Mouse (Mus musculus) right cerebral cortex, postnatal 4 days (tissue): ENCODE measurements around the gene Slc7a5.

Source experiments
- DNase-seq: peaks from one replicate; pipeline ENCODE4 v3.0.0-alpha.2; 2022

The Slc7a5 gene

DNA sequence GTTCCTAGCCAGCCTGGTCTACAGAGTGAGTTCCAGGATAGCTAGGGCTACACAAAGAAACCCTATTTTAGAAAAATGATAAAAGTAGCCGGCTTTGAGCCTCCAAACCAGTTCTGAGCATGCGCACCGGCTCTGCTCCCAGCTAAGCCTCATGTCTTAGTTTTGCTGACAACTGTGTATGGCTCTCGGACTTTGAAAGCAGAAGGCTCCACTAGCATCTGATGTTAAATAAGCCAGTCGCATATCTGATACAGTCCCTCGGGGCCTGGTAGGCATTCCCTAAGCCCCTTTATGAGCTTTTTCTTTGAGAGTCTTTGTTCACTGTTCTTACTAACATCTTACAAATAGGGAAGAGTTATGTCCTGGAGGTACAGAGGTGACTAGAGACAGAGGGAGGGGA is 59.5 kb downstream of the Slc7a5 start:
- DNase-seq = no peak

DNA sequence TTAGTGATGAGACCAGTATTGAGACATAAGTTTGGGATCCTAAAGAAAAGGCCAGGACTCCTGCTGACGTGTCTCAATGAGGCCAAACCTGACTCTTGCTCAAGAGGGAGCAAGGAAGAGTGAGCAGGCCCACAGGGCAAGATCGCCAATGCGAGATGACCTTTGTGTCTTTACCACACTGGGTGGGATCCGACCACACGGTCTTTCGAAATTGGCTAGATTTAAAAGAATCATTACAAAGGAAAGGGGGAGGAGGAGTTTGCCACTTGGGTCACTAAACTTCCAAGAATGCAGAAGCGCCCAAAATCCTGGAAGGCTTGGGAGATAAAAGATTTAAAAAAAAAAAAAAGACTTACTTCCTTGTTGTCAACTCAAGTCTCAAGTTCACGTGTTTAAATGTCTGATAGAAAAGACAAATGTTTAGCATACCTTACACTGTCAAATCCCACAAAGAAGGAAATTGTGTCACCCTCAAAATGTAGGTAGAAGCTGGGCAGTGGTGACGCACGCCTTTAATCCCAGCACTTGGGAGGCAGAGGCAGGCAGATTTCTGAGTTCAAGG is 60.2 kb downstream of the Slc7a5 start:
- DNase-seq = no peak

GRCm38 (mm10) chr8:121846815-121847214 is 60.7 kb downstream of the Slc7a5 start:
- DNase-seq = no peak

GRCm38 (mm10) chr8:121844765-121845164 is 62.7 kb downstream of the Slc7a5 start:
- no peak for DNase-seq

GRCm38 (mm10) chr8:121843184-121843733 is 64.2 kb downstream of the Slc7a5 start:
- DNase-seq = no peak

DNA sequence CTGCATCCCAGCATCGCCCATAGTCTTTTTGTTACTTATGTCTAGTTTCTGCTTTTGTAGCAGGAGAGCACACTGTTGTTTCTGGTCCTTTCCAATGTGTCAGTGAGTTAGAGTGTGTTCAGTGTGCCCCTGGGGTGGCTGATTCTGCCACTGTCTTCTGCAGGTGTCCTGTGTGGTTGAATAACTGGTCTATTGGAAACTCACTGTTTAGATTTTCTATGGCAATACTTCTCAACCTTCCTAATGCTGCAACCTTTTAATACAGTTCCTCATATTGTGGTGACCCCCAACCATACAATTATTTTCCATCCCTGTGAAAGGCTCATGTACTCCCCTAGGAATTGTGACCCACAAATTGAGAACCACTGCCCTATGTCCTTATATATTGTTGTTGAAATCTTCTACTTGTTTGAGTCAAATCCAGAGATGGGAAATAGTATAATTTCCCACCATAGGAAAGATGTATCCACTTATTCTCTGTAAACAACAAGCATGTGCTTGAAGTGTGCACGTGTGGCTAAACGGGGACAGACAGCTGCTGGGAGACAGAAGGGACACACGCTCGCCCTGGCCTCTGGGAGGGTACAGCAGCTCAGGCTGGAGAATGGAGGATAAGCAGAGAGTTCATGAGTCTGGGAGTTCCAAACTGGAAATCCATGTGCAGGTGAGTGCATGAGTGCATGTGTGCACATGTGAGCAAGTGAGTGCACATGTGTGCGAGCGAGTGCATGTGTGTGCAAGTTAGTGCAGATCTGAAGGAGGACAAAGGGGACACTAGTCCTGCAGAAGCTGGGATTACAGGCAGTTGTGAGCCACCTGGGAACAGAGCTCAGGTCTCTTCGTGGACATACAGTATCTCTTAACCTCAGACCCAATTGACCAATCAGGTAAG is 65.2 kb downstream of the Slc7a5 start:
- DNase-seq = no peak

DNA sequence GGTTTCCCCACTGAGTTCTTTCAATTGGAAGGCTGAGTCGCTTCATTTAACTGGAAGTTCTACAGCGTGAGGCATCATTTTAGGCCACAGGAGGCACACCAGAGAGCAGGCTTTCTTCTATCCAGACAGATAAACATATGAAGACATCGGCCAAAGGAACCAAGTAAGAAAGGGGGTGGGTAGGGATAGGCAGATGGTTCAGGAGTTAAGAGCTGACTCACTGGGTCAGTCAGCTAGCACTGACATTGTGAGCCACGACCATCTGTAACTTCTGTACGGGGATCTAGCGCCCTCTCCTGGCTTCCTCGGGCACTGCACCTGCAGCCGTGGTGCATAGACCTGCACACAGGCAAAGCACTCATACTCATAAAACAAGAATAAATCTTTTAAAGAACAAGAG is 66.3 kb downstream of the Slc7a5 start:
- peak; percentile 84 for DNase-seq

DNA sequence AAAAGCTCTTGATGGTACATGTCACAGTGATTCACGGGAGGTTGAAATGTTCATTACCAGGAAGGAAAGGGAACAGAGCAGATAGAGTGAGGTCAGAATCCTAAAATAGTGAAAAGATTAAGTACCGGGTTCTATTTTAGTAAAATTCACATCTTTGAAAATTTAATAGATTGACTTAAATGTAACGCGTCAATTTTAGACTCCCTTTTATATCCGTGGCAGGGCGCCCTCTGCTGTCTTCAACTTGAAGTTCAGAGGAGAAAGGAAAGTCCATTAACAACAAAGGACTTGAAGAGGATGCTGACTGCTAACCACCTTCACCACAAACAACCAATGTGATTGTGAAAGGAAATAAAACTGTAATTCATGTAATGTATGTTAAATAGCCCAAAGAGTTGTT is 75.0 kb downstream of the Slc7a5 start:
- peak; percentile 81 for DNase-seq

DNA sequence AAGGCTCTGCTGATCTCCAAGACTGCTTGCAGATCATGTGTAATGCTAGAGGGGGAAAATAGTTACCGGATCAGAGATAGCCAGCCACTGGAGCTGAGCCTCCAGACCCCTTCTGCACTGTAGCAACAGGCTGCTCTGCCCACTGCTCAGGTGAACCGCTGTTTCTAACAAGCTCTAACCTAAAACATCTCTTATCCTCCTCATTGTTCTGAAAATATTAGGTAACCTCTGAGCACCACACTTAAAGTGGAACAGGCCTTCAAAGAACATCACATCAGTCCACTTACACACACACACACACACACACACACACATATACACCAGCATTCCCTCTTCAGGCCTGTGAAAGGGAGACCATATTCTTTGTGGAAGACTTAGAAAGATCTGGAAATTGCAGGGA is 75.4 kb downstream of the Slc7a5 start:
- DNase-seq = no peak
